Mouse (Mus musculus) spleen, adult 2 months (tissue): Measurements from ENCODE around the gene Kifap3.

Experiments used
- CTCF ChIP-seq: fragments of 200-500 bp; IDR thresholded peaks from 2 replicates; pipeline ENCODE4 v1.5.1; 2011; ENCODE audit warnings: mild to moderate bottlenecking, inconsistent platforms; ENCODE audit not compliant: insufficient read depth, insufficient read length, insufficient replicate concordance; ENCODE audit errors: extremely low read depth
- POLR2A ChIP-seq: fragments of 200-500 bp; IDR thresholded peaks from 2 replicates; pipeline ENCODE4 v1.6.1; 2011; ENCODE audit warnings: low read depth, low read length, inconsistent platforms

DNA sequence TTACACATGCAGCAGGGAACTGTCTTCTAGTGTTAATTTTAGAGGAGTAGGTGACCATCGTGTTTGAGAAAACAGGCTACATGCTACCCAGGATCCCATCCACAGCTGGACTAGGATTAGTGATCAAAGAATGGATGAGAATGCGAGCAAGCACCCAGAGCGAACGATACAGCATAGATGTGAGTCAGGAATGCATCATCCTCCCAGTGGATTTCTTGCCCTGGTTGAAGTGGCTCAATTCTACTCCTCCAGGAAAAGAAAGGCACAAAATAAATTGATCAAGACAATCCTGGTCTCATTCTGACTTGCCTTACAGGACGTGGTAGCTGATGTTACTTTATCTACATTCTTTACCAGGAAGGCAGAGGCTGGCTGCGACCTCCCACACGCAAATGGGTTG is 149.5 kb downstream of the Kifap3 start, which contains the start of gene Scyl3:
- TF ChIP-seq CTCF (no peak), POLR2A (no peak)
